Mouse (Mus musculus) heart, embryonic 11.5 days (tissue): ENCODE measurements at regions not wholly inside any gene's neighbourhood (a gene's known extent, or its start where the extent isn't known, plus 50 kb on each side); places are given as distances from the start of the nearest gene placed in this dataset.

Source experiments
- ATAC-seq: fragments of 200-750 bp; cut with Nextera tagmentation; replicated peaks from 2 replicates; pipeline ENCODE4 v1.8.0; 2017; ENCODE audit warnings: moderate library complexity; ENCODE audit not compliant: insufficient number of reproducible peaks, low FRiP score, low TSS enrichment
- H3K27ac ChIP-seq: fragments of 300-500 bp; sonication (generic); 2 replicates; pipeline ENCODE4 v1.5.1; 2014; ENCODE audit warnings: mild to moderate bottlenecking, low read depth, low read length
- H3K27me3 ChIP-seq: fragments of 300-500 bp; sonication (generic); 2 replicates; pipeline ENCODE4 v1.6.1; 2014; ENCODE audit warnings: mild to moderate bottlenecking, low read length, mixed read lengths; ENCODE audit not compliant: control insufficient read depth, insufficient read depth
- H3K36me3 ChIP-seq: fragments of 300-500 bp; sonication (generic); 2 replicates; pipeline ENCODE4 v1.6.1; 2014; ENCODE audit warnings: mild to moderate bottlenecking, low read length, moderate library complexity, mixed read lengths; ENCODE audit not compliant: control insufficient read depth, insufficient read depth
- H3K4me1 ChIP-seq: fragments of 300-500 bp; sonication (generic); 2 replicates; pipeline ENCODE4 v1.6.1; 2014; ENCODE audit warnings: low read length; ENCODE audit not compliant: control insufficient read depth, insufficient read depth
- H3K4me2 ChIP-seq: fragments of 300-500 bp; sonication (generic); 2 replicates; pipeline ENCODE4 v1.6.1; 2014; ENCODE audit warnings: mild to moderate bottlenecking, moderate library complexity
- H3K4me3 ChIP-seq: fragments of 300-500 bp; sonication (generic); 2 replicates; pipeline ENCODE4 v1.5.1; 2014; ENCODE audit warnings: low read depth, low read length
- H3K9ac ChIP-seq: fragments of 300-500 bp; sonication (generic); 2 replicates; pipeline ENCODE4 v1.6.1; 2014; ENCODE audit warnings: mild to moderate bottlenecking, low read depth, low read length, moderate library complexity
- H3K9me3 ChIP-seq: fragments of 300-500 bp; sonication (generic); replicated peaks from 2 replicates; pipeline ENCODE4 v1.6.1; 2016; ENCODE audit warnings: low read length; ENCODE audit not compliant: control insufficient read depth
- WGBS: fragments of 180-500 bp; shearing (Covaris S2); extraction: QIAGEN DNeasy Blood & Tissue Kit; methylation state at CpG from one replicate; pipeline ENCODE4 v1.1.7; 2014; ENCODE audit not compliant: insufficient replicate concordance; 5-methylcytosine and 5-hydroxymethylcytosine counted together

DNA sequence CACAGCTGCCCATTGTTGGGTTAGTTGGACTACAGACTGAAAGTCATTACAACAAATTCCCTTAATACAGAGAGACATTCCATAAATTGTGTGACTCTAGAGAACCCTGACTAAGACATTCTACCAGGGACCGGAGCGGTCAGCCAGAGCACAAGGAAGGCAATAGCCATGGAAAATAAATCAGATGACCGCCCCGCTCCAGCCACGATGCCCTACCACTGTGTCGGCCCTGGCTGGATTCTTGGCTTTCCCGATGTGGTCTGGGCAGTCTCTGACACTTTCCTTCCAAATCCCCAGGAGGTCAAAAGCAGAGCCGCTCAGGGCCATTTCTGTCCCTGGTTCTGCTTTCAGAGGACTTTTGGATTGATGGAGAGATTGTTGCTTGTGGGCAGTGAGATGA is 57.8 kb downstream of the Lsm3 start:
- WGBS, result 78% methylated on average over 8 of the region's 8 CpGs
- Histone ChIP-seq H3K9ac (no peak overlapping the region), H3K9me3 (no peaks in the 10 kb centered on the region), H3K4me2 (no peak overlapping the region), H3K4me3 (no peak overlapping the region), H3K36me3 (no peaks in the 10 kb centered on the region), H3K27me3 (peaks cover 20% of the 10 kb centered on the region), H3K4me1 (peaks cover 4% of the 10 kb centered on the region; the same call in 1 of the 2 replicates), H3K27ac (no peak overlapping the region)
- no peak for ATAC-seq

DNA sequence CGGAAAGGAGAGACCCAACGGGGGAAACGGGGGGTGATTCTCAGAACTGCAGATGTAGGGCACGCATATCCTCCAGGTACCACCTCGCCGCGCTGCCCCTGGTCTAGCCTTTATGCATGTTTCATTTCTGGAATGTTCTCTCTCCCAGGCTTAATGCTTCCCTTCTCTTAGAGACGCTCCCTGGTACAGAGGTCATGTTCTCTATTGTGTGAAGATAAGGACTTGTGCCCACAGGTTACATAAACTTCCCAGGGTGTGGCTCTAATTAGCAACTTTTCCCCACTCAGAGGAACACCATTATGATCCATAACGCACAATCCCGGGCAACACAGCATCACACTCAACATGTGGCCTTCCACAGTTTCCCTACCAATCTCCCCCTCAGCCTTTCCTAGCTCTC is 58.7 kb downstream of the Lsm3 start:
- H3K4me1 ChIP-seq, result peaks cover 4% of the 10 kb centered on the region; the same call in 1 of the 2 replicates
- H3K4me3 ChIP-seq, result no peak overlapping the region
- ATAC-seq, result no peak
- H3K9ac ChIP-seq, result no peak overlapping the region
- no peak overlapping the region for H3K4me2 ChIP-seq
- H3K27ac ChIP-seq, result no peak overlapping the region
- H3K9me3 ChIP-seq, result no peaks in the 10 kb centered on the region
- no peaks in the 10 kb centered on the region for H3K36me3 ChIP-seq
- peaks cover 16% of the 10 kb centered on the region for H3K27me3 ChIP-seq
- 79% methylated on average over 10 of the region's 10 CpGs for WGBS

DNA sequence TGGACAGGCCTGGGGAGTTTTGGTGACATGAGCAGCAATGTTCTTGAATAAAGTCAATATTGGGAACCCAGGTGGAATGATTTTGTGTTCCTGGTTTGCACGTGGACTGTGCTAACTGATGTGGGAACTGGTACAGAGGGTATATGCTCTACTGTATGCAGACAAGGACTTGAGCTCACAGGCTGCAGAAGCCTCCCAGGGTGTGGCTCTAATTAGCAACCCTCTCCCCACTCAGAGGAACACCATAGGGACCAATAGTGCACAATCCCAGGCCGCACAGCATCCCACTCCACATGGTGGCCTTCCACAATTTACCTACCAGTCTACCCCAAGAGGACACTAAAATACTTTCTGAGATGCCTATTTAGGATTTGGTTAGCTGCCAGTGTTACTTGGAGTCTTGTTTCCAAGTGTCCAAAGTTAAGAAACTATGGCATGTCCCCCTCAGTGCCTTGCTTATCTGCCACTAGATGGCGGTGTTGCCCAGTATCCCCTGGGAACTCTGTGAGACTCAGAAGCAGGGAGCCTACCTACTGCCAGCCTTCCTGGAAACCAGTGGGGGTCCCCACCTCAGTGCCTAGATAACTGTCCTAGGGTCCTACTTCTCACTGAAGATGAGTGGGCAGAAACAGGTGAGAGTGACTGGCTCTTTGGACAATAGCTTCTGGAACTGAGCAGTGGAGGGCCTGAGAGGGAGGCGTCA is 60.1 kb downstream of the Lsm3 start:
- 62% methylated on average over 4 of the region's 4 CpGs for WGBS
- Histone ChIP-seq H3K4me3 (no peak overlapping the region), H3K27me3 (peaks cover 16% of the 10 kb centered on the region), H3K27ac (no peak overlapping the region), H3K9ac (no peak overlapping the region), H3K4me2 (no peak overlapping the region), H3K36me3 (no peaks in the 10 kb centered on the region), H3K4me1 (peaks cover 4% of the 10 kb centered on the region; the same call in 1 of the 2 replicates), H3K9me3 (no peaks in the 10 kb centered on the region)
- ATAC-seq, result no peak

DNA sequence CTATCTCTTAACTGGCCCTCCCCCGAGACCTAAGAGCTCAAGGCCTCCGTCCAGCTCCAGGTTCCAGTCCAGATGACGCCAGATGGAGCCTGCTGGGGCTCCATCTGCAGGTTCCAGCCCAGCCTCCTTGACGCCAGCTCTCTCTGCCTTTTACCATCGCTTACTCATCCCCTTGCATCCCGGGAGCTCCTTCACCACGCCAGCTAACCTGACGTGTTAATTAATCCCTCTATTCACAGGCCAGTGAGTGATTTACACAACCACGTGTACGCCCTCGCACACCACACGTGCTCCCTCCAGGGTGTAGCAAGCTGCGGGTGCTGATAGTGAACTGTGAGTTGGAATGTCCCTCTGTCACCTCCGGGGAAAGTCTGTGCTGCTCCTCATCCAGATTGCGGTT is 61.2 kb downstream of the Lsm3 start:
- H3K36me3 ChIP-seq, result no peaks in the 10 kb centered on the region
- no peak for ATAC-seq
- 33% methylated on average over 15 of the region's 15 CpGs for WGBS
- H3K9ac ChIP-seq, result 0 out of 2 replicates have a peak overlapping the region, but pooled peaks have one; percentile 22
- H3K27me3 ChIP-seq, result peaks cover 16% of the 10 kb centered on the region
- H3K4me3 ChIP-seq, result no peak overlapping the region
- no peaks in the 10 kb centered on the region for H3K9me3 ChIP-seq
- H3K4me1 ChIP-seq, result peaks cover 4% of the 10 kb centered on the region; the same call in 1 of the 2 replicates
- no peak overlapping the region for H3K27ac ChIP-seq
- no peak overlapping the region for H3K4me2 ChIP-seq

DNA sequence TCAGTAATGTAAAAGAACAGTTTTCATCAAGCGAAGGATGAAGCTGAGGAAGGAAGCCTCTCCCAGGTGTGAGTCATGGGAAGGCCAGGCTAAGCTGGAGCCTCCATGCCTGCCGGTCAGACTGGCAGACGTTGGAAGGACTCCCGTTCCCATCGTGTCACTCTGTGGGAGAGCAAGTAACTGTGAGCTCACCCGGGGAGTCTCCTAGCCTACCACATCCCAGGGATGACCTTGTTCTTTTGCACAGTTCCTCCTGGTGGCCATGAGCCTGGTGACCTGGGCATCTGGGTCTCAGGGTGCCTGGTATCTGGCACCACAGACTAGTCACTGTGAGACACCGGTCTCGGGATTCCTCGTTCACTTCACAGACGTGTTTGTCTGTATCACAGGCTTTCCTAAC is 63.9 kb downstream of the Lsm3 start:
- H3K36me3 ChIP-seq, result no peaks in the 10 kb centered on the region
- peaks cover 10% of the 10 kb centered on the region for H3K27me3 ChIP-seq
- no peaks in the 10 kb centered on the region for H3K9me3 ChIP-seq
- H3K4me3 ChIP-seq, result no peak overlapping the region
- peaks cover 4% of the 10 kb centered on the region; the same call in 1 of the 2 replicates for H3K4me1 ChIP-seq
- no peak for ATAC-seq
- no peak overlapping the region for H3K4me2 ChIP-seq
- no peak overlapping the region for H3K27ac ChIP-seq
- H3K9ac ChIP-seq, result no peak overlapping the region
- 73% methylated on average over 10 of the region's 10 CpGs for WGBS

DNA sequence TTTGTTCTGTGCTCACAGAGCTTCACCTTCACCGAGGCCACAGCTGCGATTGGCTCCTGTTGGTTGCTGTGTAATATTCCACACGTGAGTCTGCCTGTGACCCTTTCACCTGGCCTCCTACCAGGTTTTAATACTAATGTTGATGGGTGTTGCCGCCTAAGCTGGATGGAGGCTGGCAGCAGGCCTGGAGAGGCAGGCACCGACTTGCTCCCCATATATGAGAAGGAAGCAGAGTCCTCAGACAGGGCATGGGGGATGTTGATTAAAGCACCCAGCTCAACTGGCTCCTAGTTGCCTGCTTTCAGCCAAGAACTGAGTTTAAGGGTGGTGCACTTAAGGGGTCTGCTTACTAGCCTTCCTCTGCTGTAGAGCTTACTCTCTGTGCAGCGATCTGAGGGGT is 64.9 kb downstream of the Lsm3 start:
- peaks cover 5% of the 10 kb centered on the region for H3K4me1 ChIP-seq
- H3K27me3 ChIP-seq, result peaks cover 9% of the 10 kb centered on the region
- H3K9me3 ChIP-seq, result no peaks in the 10 kb centered on the region
- no peak overlapping the region for H3K4me3 ChIP-seq
- H3K27ac ChIP-seq, result no peak overlapping the region
- H3K4me2 ChIP-seq, result no peak overlapping the region
- no peak for ATAC-seq
- H3K36me3 ChIP-seq, result no peaks in the 10 kb centered on the region
- WGBS, result 82% methylated on average over 6 of the region's 6 CpGs
- no peak overlapping the region for H3K9ac ChIP-seq

DNA sequence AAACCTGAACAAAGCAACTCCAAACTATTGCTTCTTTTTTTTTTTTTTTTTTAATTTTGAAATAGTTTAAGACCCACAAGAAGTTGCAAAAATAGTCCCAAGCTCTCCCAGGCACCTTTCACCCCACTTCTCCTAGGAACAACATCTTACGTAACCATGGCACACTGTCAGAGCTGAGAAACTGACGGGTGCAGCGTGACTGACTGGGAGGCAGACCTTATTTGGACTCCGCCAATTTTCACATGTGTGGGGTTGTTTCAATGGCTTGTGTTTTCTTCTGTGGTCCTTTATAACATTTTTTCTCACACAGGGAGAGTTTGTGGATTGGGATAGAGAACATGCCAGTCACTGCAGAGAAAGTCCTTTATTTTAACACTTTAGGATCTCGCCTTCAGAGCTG is 66.6 kb downstream of the Lsm3 start:
- Histone ChIP-seq H3K27me3 (peaks cover 8% of the 10 kb centered on the region; the same call in 1 of the 2 replicates), H3K36me3 (no peaks in the 10 kb centered on the region), H3K4me3 (no peak overlapping the region), H3K4me2 (no peak overlapping the region), H3K27ac (no peak overlapping the region), H3K4me1 (peaks cover 7% of the 10 kb centered on the region; the same call in 1 of the 2 replicates), H3K9me3 (no peaks in the 10 kb centered on the region), H3K9ac (no peak overlapping the region)
- WGBS, result 84% methylated on average over 5 of the region's 5 CpGs
- no peak for ATAC-seq

DNA sequence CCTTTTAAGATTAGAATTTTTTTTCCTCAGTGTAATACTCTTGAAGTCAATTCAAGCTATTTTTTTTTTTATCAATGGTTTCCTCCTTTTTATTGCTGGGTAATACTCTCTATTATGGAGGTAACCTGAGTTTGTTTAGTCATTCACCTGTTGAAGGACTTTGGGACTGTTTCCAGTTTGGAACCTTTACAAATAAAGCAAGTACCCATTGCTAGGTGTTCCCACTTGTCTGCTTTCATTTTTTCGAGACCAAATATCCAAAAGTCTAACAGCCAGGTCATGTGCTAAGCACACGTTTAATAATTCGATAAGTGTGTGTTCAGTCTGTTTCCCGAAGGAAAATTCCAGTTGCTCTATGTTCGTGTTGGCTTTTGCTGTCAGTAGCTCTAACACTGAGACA is 67.6 kb downstream of the Lsm3 start:
- no peak for ATAC-seq
- Histone ChIP-seq H3K4me1 (peaks cover 7% of the 10 kb centered on the region; the same call in 1 of the 2 replicates), H3K27ac (no peak overlapping the region), H3K9me3 (no peaks in the 10 kb centered on the region), H3K27me3 (peaks cover 8% of the 10 kb centered on the region; the same call in 1 of the 2 replicates), H3K4me3 (no peak overlapping the region), H3K36me3 (no peaks in the 10 kb centered on the region), H3K9ac (no peak overlapping the region), H3K4me2 (no peak overlapping the region)
- 82% methylated on average over 5 of the region's 5 CpGs for WGBS

DNA sequence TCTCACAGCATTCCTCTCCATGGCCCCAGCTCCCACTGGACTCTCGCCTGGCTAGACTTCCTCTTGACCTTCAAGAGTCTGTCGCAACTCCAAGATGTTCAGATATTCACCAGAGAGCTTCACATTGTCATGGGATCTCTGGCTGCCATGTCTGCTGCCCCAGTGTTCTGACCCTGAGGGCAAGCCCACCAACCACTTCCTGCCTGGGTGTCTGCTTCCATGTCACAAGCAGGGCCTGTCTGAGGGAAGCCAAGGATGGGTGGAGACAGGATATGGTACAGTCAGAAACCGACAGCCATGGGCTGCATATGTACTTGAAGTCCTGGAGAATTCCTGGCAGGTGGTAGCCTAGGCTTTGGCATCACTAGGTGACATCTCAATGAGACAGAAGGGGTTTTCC is 69.8 kb downstream of the Lsm3 start:
- Histone ChIP-seq H3K4me3 (no peak overlapping the region), H3K27me3 (peaks cover 8% of the 10 kb centered on the region; the same call in 1 of the 2 replicates), H3K36me3 (no peaks in the 10 kb centered on the region), H3K9me3 (no peaks in the 10 kb centered on the region), H3K9ac (no peak overlapping the region), H3K4me1 (peaks cover 14% of the 10 kb centered on the region), H3K4me2 (no peak overlapping the region), H3K27ac (no peak overlapping the region)
- no peak for ATAC-seq
- WGBS, result 67% methylated on average over 3 of the region's 3 CpGs
